Mouse (Mus musculus): ENCODE data around the gene Pim2.

Gene Pim2

DNA sequence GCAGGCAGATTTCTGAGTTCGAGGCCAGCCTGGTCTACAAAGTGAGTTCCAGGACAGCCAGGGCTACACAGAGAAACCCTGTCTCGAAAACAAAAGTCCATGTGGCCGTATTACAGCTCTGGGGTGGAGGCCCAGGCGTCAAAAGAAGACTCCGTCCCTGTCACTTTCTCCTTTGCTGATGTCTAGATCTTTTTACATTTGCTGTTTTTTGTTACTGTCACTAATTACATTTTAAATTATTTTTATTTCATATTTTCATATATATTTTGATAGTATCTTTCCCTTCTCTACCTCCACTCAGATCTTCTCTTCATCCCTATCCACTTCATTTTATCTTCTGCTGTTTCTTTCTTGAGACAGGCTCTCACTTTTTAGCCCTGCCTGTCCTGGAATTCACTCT, 29.7 kb downstream of the Pim2 start, which contains the start of gene Gm10491:
Gene Gm10491 (minus strand): TSS at position 101 of the 400 bp plus-strand sequence.
- in situ Hi-C loops (cut with MseI, MboI) = loop anchor here in 1 of 2 experiments (25.0 kb wide), 1 partner anchor 205 kb away; no protein-coding TSS in a partner anchor

DNA sequence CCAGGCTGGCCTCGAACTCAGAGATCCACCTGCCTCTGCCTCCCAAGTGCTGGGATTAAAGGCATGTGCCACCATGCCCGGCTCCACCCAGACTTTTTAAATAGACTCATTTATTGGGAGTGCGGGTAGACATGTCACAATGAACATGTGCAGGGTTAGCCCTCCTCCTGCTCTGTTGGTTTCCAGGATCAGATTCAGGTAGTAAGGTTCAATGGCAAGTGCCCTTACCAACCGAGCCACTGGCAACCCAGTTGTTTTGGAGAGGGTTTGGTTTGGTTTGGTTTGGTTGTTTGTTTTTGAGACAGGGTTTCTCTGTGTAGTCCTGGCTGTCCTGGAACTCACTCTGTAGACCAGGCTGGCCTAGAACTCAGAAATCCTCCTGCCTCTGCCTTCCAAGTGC, 31.2 kb downstream of the Pim2 start, which contains the start of gene Gm10490:
Gene Gm10490 (plus strand): TSS at position 301 of the 400 bp plus-strand sequence.
- in situ Hi-C loops (cut with MseI, MboI) = loop anchor here in 1 of 2 experiments (25.0 kb wide), 1 partner anchor 203 kb away; no protein-coding TSS in a partner anchor

DNA sequence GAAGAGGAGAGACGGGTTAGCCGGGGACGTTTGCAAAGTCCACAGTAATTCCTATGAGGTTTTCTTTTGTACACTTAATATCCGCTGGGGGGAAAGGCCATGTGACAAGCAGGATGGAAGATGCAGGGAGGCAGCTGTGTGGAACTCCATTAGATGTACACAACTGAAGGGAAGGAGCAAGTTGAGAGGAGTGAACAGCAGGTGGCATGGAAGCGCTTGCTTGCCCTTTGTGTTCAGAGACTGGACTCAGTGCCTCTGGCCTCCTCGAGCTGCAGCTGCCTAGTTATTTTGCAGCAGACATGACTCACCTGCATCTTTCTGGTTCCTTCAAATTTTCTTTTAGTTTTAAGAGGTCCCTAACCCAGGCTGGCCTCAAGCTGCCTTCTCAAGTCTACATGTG, 32.4 kb downstream of the Pim2 start:
- in situ Hi-C loops (cut with MseI, MboI) = loop anchor here (10.0 to 25.0 kb wide), 2 partner anchors 202 to 204 kb away; no protein-coding TSS in a partner anchor

DNA sequence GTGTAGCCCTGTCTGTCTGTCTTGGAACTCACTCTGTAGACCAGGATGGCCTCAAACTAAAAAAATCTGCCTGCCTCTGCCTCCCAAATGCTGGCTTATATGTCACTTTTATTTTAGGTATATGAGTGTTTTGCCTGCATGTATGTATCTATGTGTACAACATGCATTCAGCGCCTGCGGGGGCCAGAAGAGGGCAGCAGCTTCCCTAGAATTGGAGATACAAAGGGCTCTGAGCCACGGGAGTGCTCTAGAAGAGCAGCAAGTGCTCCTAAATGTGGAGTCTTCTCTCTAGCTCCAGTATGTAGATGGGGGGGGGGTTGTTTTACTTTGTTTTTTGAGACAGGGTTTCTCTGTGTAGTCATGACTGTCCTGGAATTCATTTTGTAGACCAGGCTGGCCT, 37.6 kb downstream of the Pim2 start:
- in situ Hi-C loops (cut with MseI, MboI) = loop anchor here (5.0 to 25.0 kb wide), 3 partner anchors 102 to 199 kb away; partner anchors contain the start of gene Glod5 (in 1 of the 2)

DNA sequence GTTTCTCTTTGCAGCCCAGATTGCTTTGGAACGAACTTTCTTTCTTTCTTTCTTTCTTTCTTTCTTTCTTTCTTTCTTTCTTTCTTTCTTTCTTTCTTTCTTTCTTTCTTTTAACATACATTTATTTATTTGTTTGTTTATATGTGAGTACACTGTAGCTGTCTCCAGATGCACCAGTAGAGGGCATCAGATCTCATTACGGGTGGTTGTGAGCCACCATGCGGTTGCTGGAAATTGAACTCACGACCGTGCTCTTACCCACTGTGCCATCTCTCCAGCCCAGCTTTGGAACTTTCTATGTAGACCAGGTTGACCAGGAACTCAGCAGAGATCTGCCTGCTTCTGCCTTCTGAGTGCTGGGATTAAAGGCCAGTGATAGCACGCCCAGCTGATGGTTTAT, 39.9 kb downstream of the Pim2 start:
- in situ Hi-C loops (cut with MseI, MboI) = loop anchor here (5.0 to 25.0 kb wide), 3 partner anchors 99 to 197 kb away; partner anchors contain the start of gene Glod5 (in 1 of the 2)

DNA sequence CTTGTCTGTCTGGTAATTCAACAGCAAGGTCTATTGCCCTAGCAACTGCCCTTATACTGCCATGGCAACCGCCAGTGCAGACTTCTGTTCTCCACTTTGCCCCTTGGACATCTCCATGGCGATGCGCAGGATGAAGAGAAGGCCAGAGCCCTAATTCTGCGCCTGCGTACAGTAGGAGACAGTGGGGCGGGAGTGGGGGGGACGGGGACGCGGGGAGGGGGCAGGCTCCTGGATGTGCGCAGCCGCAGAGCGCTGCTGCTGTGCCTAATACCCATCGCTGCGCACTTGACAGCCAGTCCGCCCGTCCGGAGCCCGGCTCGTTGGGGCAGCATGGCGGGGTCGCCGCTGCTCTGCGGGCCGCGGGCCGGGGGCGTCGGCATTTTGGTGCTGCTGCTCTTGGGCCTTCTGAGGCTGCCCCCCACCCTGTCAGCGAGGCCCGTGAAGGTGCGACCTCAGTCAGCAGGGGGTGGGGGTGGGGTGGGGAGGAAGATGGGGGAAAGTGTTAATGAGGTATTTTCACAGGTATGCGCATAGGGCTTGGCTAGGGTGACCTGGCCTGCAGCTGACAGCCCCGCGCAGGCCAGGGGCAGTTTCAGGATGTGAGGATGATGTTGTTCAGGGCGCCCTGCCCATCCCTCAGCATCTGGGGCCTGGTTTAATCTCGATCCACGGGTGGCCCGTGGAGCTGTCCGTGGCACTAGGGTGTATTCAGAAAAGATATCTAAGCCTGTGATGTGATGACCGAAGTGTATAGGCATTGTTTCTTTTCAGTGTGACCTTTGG, 41.7 kb downstream of the Pim2 start, which contains the start of gene Pcsk1n:
Gene Pcsk1n (plus strand): TSS at position 222 of the 783 bp plus-strand sequence.
- in situ Hi-C loops (cut with MseI, MboI) = loop anchor here (5.0 to 25.0 kb wide), 4 partner anchors 93 to 195 kb away; partner anchors contain the start of gene Glod5 (in 1 of the 2)

DNA sequence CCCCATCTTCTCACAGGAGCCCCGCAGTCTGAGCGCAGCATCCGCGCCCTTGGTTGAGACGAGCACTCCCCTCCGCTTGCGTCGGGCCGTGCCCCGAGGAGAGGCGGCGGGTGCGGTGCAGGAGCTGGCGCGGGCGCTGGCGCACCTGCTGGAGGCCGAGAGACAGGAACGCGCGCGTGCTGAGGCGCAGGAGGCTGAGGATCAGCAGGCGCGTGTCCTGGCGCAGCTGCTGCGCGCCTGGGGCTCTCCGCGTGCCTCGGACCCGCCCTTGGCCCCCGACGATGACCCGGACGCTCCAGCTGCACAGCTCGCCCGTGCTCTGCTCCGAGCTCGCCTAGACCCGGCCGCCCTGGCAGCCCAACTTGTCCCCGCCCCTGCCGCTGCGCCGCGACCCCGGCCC, 44.0 kb downstream of the Pim2 start:
- in situ Hi-C loops (cut with MseI, MboI) = loop anchor here in 1 of 2 experiments (5.0 to 25.0 kb wide), 2 partner anchors 90 to 190 kb away; no protein-coding TSS in a partner anchor

DNA sequence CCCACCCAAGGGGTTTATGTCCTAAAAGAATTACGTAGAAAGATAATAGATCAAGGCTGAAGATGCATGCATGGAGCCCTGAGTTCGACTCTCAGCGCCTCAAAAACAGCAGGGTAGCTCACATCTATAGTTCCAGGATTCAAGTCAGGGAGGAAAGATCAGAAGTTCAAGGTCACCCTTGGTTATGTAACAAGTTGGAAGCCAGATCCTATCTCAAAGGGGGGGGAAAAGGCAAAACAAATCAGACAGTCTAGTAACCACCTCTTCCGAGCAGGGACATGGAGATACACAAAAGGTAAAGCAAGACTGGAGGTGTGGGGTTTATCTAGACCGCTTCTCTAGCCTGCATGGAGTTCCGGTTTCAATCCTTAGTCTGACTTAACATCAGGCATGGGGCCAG, 48.2 kb downstream of the Pim2 start:
- in situ Hi-C loops (cut with MseI, MboI) = no loop called here

DNA sequence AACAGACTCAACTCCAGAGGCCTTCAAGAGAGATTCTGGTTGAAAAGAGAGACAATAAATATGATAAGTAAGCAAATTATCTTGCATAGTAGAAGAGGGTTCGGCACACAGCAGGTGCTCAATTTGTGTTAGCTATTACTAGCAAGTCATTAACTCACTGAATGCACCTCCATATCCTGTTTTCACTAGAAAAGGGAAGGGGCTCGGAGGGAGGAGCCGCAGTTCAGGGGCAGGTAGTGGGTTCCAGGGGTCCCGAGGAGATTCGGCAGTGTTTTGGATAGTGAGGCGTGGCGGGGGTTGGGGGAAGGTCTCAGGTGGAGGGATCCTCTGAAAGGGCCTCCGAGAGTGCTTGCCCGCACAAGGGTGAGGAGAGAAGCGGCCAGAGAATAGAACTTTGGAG, 49.1 kb downstream of the Pim2 start:
- in situ Hi-C loops (cut with MseI, MboI) = no loop called here

DNA sequence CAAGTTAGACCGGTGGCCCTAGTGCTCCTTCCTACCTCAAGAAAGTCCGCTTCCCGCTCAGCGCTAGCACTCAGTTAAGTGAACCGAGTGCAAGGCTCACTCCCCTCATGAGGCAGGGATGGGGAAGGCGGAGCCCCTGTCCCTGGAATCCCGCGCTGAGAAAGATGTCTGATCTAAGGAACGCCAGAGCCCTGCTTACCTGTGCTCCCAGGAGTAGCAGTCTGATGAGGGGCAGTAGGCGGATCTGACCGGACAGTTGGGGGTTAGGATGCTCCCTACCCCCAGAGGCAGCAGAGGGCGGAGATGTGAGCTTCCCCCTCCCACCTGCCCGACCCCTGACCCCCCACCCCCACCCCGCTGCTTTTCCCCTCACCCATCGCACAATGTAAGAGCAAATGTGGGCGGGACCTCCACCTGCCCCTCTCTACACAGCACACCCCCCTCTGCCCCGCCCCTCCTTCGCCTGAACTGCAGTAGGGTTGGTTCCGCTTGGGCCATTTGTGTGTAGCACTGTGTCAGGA, 50.3 kb downstream of the Pim2 start, which contains the start of gene Eras:
Gene Eras (minus strand): TSS at position 338 of the 521 bp plus-strand sequence.
- in situ Hi-C loops (cut with MseI, MboI) = no loop called here
